Mouse (Mus musculus) kidney, postnatal 0 days (tissue): ENCODE results near the gene Tnrc6b. TPM values are rescaled to one million over a fixed set of nuclear protein-coding genes. Genes with fewer than 3 reads are reported as not detected.
"Not testable (repeated sequence)": the region's sequence is repeated elsewhere in the genome, so short reads cannot be mapped to it uniquely, and the experiment has no call there.

Experiments
- ATAC-seq: fragments of 200-750 bp; cut with Nextera tagmentation; replicated peaks from 2 replicates; pipeline ENCODE4 v1.8.0; 2017; ENCODE audit warnings: low read depth, moderate number of reproducible peaks, moderate TSS enrichment, moderate library complexity; ENCODE audit not compliant: low FRiP score
- DNase-seq: peaks from one replicate; pipeline ENCODE4 v3.0.0-alpha.2; 2016; ENCODE audit warnings: low spot score
- H3K27ac ChIP-seq: fragments of 300-500 bp; sonication (generic); 2 replicates; pipeline ENCODE4 v1.5.1; 2014; ENCODE audit warnings: mild to moderate bottlenecking
- H3K27me3 ChIP-seq: fragments of 300-500 bp; sonication (generic); 2 replicates; pipeline ENCODE4 v1.6.1; 2014; ENCODE audit warnings: low read length, mixed read lengths; ENCODE audit not compliant: insufficient read depth
- H3K36me3 ChIP-seq: fragments of 300-500 bp; sonication (generic); 2 replicates; pipeline ENCODE4 v1.6.1; 2014; ENCODE audit warnings: low read length, mixed read lengths; ENCODE audit not compliant: insufficient read depth
- H3K4me1 ChIP-seq: fragments of 300-500 bp; sonication (generic); replicated peaks from 2 replicates; pipeline ENCODE4 v1.6.1; 2014; ENCODE audit warnings: antibody characterized with exemption, low read length, mixed read lengths; ENCODE audit not compliant: insufficient read depth
- H3K4me2 ChIP-seq: fragments of 300-500 bp; sonication (generic); 2 replicates; pipeline ENCODE4 v1.6.1; 2014; ENCODE audit warnings: mild to moderate bottlenecking, low read length, moderate library complexity, mixed read lengths
- H3K4me3 ChIP-seq: fragments of 300-500 bp; sonication (generic); replicated peaks from 2 replicates; pipeline ENCODE4 v1.5.1; 2014; ENCODE audit warnings: low read depth, low read length
- H3K9ac ChIP-seq: fragments of 300-500 bp; sonication (generic); 2 replicates; pipeline ENCODE4 v1.6.1; 2014; ENCODE audit warnings: low read depth, low read length
- H3K9me3 ChIP-seq: fragments of 300-500 bp; sonication (generic); replicated peaks from 2 replicates; pipeline ENCODE4 v1.6.1; 2016; ENCODE audit warnings: low read length, inconsistent platforms, mixed read lengths
- CTCF ChIP-seq: IDR thresholded peaks from 2 replicates; pipeline ENCODE4 v1.5.1; 2016; ENCODE audit warnings: antibody characterized with exemption, low read depth, mild to moderate bottlenecking, moderate library complexity
- WGBS: fragments of 180-500 bp; shearing (Covaris S2); extraction: QIAGEN DNeasy Blood & Tissue Kit; methylation state at CpG from one replicate; pipeline ENCODE4 v1.1.7; 2014; 5-methylcytosine and 5-hydroxymethylcytosine counted together
- polyA plus RNA-seq: library from polyadenylated mRNA; unstranded; fragments of >200 nt; fragmentation: Nextera tagmentation; extraction: Ambion mirVana; gene quantifications from 2 replicates; pipeline ENCODE4 v1.2.1, GENCODE M21; 2015

Tnrc6b gene
- polyA plus RNA-seq, 1 experiment from 2014 or later = 11.2 TPM

DNA sequence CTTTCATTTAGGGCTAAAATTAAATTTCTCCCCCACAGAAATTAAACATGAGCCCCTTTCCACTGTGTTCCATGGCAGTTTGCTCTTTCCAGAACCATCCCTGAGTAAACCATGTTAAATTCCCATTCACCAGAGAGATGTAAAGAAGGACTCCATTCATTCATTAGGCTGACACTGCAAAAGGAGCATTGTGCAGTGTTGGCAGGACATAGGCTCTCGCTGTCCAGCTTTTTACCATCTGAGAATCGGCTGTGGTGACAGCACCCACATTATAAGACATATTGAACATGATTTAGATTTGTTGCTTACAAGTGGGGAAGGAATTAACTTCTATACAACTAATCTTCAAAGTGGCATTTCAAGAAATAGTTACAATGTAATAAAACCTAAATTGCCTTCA is 150.9 kb downstream of the Tnrc6b start:
- no peak overlapping the region for H3K27ac ChIP-seq
- H3K27me3 ChIP-seq = no peaks in the 10 kb centered on the region
- ATAC-seq (no peak), DNase-seq (no peak)
- no peaks in the 10 kb centered on the region for H3K9me3 ChIP-seq
- H3K4me2 ChIP-seq = no peak overlapping the region
- TF ChIP-seq CTCF = no peak
- H3K9ac ChIP-seq = no peak overlapping the region
- 0 out of 2 replicates have a peak, but pooled peaks cover 12% of the 10 kb centered on the region for H3K36me3 ChIP-seq
- WGBS = 79% methylated on average over 2 of the region's 2 CpGs
- H3K4me3 ChIP-seq = no peak overlapping the region
- H3K4me1 ChIP-seq = no peaks in the 10 kb centered on the region

DNA sequence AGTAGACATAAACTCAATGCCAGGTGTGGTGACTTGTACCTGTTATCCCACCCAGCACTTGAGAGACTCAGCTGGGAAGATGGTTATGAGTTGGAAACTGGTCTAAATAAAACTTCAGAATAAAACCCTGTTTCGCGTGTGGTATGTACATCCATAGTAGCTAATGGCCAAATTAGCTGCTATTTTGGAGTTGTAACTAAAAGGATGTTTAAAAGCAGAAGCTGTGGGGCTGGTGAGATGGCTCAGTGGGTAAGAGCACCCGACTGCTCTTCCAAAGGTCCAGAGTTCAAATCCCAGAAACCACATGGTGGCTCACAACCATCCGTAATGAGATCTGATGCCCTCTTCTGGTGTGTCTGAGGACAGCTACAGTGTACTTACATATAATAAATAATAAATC is 157.5 kb downstream of the Tnrc6b start:
- H3K4me2 ChIP-seq, H3K4me3 ChIP-seq, DNase-seq, H3K27ac ChIP-seq, H3K9ac ChIP-seq, H3K9me3 ChIP-seq, H3K36me3 ChIP-seq, ATAC-seq, H3K27me3 ChIP-seq, H3K4me1 ChIP-seq: not testable (repeated sequence)
- WGBS = 97% methylated on average over 4 of the region's 4 CpGs

DNA sequence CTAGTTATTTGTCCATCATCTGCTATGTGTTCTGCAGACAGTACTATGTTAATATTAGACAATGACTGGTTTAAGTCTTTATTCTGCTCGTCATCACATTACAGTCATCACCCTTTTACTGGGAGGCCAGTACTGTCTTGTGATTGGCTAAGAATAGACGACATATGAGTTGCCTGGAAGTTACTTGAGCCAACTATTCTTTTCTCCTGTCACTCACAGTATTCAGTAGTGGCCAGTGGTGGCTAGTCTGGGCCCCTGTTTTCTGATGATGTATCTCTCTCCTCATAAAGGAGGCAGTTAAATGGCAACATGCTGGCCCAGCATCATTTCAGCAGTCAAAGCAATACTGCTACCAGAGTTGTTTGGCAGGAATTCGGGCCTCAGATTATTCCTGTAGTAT is 163.6 kb downstream of the Tnrc6b start:
- TF ChIP-seq CTCF = no peak
- H3K36me3 ChIP-seq = peaks cover 22% of the 10 kb centered on the region
- H3K4me1 ChIP-seq = no peaks in the 10 kb centered on the region
- H3K27ac ChIP-seq = no peak overlapping the region
- no peaks in the 10 kb centered on the region for H3K9me3 ChIP-seq
- 88% methylated on average over 3 of the region's 3 CpGs for WGBS
- H3K9ac ChIP-seq = no peak overlapping the region
- H3K4me2 ChIP-seq = no peak overlapping the region
- ATAC-seq = no peak
- H3K4me3 ChIP-seq = no peak overlapping the region
- H3K27me3 ChIP-seq = no peaks in the 10 kb centered on the region
- DNase-seq = no peak

DNA sequence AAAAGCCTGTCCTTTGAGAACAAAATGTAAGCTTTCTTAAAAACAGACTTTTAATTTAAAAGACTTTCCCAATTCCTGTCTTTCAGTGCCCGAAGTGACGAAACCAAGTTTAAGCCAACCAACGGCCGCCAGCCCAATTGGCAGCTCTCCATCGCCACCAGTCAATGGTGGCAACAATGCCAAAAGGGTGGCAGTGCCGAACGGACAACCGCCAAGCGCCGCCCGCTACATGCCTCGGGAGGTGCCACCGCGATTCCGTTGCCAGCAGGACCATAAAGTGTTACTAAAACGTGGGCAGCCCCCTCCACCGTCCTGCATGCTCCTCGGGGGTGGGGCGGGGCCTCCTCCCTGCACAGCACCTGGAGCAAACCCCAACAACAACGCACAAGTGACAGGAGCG is 165.1 kb downstream of the Tnrc6b start:
- no peak for TF ChIP-seq CTCF
- no peak for ATAC-seq
- Histone ChIP-seq H3K27me3 (no peaks in the 10 kb centered on the region), H3K4me1 (no peaks in the 10 kb centered on the region), H3K4me3 (no peak overlapping the region), H3K9me3 (no peaks in the 10 kb centered on the region), H3K36me3 (peaks cover 35% of the 10 kb centered on the region), H3K4me2 (no peak overlapping the region), H3K9ac (no peak overlapping the region), H3K27ac (no peak overlapping the region)
- DNase-seq = no peak
- 91% methylated on average over 21 of the region's 21 CpGs for WGBS

DNA sequence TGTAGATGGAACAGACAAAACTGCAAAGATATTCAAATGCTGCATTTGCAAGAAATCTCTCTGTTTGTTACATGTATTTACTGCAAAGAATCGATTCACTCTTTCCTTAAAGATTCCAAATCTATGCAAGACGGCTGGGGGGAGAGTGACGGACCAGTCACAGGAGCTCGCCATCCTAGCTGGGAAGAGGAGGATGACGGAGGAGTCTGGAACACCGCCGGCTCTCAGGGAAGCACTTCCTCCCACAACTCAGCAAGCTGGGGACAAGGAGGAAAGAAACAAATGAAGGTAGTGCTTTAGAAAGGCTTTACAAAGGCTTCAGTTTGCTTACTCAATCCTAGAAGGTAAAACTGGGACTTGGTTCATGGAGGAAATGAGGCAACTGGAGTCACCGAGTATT is 173.0 kb downstream of the Tnrc6b start:
- no peak for TF ChIP-seq CTCF

GRCm38 (mm10) chr15:80886361-80887156 is 175.4 kb downstream of the Tnrc6b start:
- no peaks in the 10 kb centered on the region for H3K9me3 ChIP-seq
- no peak overlapping the region for H3K9ac ChIP-seq
- WGBS = 90% methylated on average over 1 of the region's 1 CpGs
- DNase-seq (no peak), ATAC-seq (no peak)
- no peak overlapping the region for H3K4me3 ChIP-seq
- H3K27me3 ChIP-seq = no peaks in the 10 kb centered on the region
- no peak overlapping the region for H3K4me2 ChIP-seq
- no peak overlapping the region for H3K27ac ChIP-seq
- peaks cover 52% of the 10 kb centered on the region for H3K36me3 ChIP-seq
- TF ChIP-seq CTCF = no peak
- H3K4me1 ChIP-seq = no peaks in the 10 kb centered on the region

More for the DNA sequence above, 173.0 kb downstream of the Tnrc6b start:
- WGBS = 82% methylated on average over 8 of the region's 8 CpGs
- H3K9me3 ChIP-seq = no peaks in the 10 kb centered on the region
- no peak for DNase-seq
- no peak overlapping the region for H3K9ac ChIP-seq
- peaks cover 60% of the 10 kb centered on the region for H3K36me3 ChIP-seq
- H3K27me3 ChIP-seq = no peaks in the 10 kb centered on the region
- H3K4me1 ChIP-seq = no peaks in the 10 kb centered on the region
- no peak overlapping the region for H3K4me3 ChIP-seq
- H3K27ac ChIP-seq = no peak overlapping the region
- no peak for ATAC-seq
- H3K4me2 ChIP-seq = no peak overlapping the region

DNA sequence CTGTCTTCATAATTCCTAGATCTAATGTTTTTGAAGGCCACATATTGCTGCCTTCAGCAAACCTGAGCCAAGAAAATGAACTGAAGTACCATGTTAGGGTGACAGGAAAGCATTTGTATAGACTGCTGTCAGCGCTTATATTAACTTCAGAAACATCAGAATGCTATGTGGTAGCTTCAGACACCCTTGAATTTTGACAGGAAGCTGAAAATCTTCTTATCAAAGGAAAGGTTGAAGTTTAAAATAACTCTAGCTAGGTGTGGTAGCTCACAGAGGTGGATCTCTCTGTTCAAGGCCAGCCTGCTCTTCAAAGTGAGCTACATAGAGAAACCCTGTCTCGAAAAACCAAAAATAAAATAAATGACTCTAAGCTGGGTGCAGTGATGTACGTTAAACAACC is 181.2 kb downstream of the Tnrc6b start:
- Histone ChIP-seq H3K27me3 (no peaks in the 10 kb centered on the region), H3K27ac (no peak overlapping the region), H3K4me2 (no peak overlapping the region), H3K9ac (no peak overlapping the region), H3K4me3 (no peak overlapping the region), H3K36me3 (peaks cover 52% of the 10 kb centered on the region), H3K9me3 (no peaks in the 10 kb centered on the region), H3K4me1 (no peaks in the 10 kb centered on the region)
- TF ChIP-seq CTCF = no peak
- 94% methylated on average over 3 of the region's 3 CpGs for WGBS
- DNase-seq = no peak
- ATAC-seq = no peak
